Mouse (Mus musculus): ENCODE results near the gene Hoxc8. TPM values are rescaled to one million over a fixed set of nuclear protein-coding genes. Genes with fewer than 3 reads are reported as not detected.

Gene Hoxc8
- polyA plus RNA-seq, 1 experiment from 2014 or later, result not detected

- Histone ChIP-seq H3K27ac (ENCODE audit: low read depth) (no peak overlapping the region), H3K27me3 (ENCODE audit: insufficient read depth, low read length) (peaks cover 98% of the 10 kb centered on the region), H3K4me2 (no peak overlapping the region), H3K36me3 (ENCODE audit: insufficient read depth) (no peaks in the 10 kb centered on the region), H3K9ac (no peak overlapping the region), H3K9me3 (ENCODE audit: low read depth, low read length) (no peaks in the 10 kb centered on the region), H3K4me3 (ENCODE audit: low read depth, low read length) (no peak overlapping the region), H3K4me1 (ENCODE audit: insufficient read depth) (no peaks in the 10 kb centered on the region)
- TF ChIP-seq CTCF (IDR thresholded peaks at IDR 0.05; ENCODE audit: low read depth), result no peak
- DNase-seq (no peak), ATAC-seq (ENCODE audit: insufficient read depth) (no peak)
- WGBS, result 0% methylated on average over 13 of the region's 13 CpGs
Observed at GRCm38 (mm10) chr15:102959663-102960191, 30.7 kb upstream of the Hoxc8 start.

- H3K9me3 ChIP-seq (ENCODE audit: low read depth, low read length), result no peaks in the 10 kb centered on the region
- no peak overlapping the region for H3K9ac ChIP-seq
- TF ChIP-seq CTCF (IDR thresholded peaks at IDR 0.05; ENCODE audit: low read depth), result no peak
- DNase-seq (no peak), ATAC-seq (ENCODE audit: insufficient read depth) (no peak)
- no peak overlapping the region for H3K27ac ChIP-seq (ENCODE audit: low read depth)
- H3K4me2 ChIP-seq, result no peak overlapping the region
- H3K4me1 ChIP-seq (ENCODE audit: insufficient read depth), result no peaks in the 10 kb centered on the region
- H3K27me3 ChIP-seq (ENCODE audit: insufficient read depth, low read length), result peaks cover 98% of the 10 kb centered on the region
- no peaks in the 10 kb centered on the region for H3K36me3 ChIP-seq (ENCODE audit: insufficient read depth)
- WGBS, result 2% methylated on average over 6 of the region's 6 CpGs
- no peak overlapping the region for H3K4me3 ChIP-seq (ENCODE audit: low read depth, low read length)
Observed at GRCm38 (mm10) chr15:102961728-102962127, 28.7 kb upstream of the Hoxc8 start.

GRCm38 (mm10) chr15:102962492-102962891, 27.9 kb upstream of the Hoxc8 start:
- no peak for DNase-seq
- no peaks in the 10 kb centered on the region for H3K9me3 ChIP-seq (ENCODE audit: low read depth, low read length)
- TF ChIP-seq CTCF (IDR thresholded peaks at IDR 0.05; ENCODE audit: low read depth), result no peak
- no peaks in the 10 kb centered on the region for H3K4me1 ChIP-seq (ENCODE audit: insufficient read depth)
- no peak overlapping the region for H3K27ac ChIP-seq (ENCODE audit: low read depth)
- peaks cover 98% of the 10 kb centered on the region for H3K27me3 ChIP-seq (ENCODE audit: insufficient read depth, low read length)
- no peak for ATAC-seq (ENCODE audit: insufficient read depth)
- H3K4me3 ChIP-seq (ENCODE audit: low read depth, low read length), result no peak overlapping the region
- 3% methylated on average over 13 of the region's 13 CpGs for WGBS
- H3K9ac ChIP-seq, result no peak overlapping the region
- H3K36me3 ChIP-seq (ENCODE audit: insufficient read depth), result no peaks in the 10 kb centered on the region
- H3K4me2 ChIP-seq, result no peak overlapping the region

DNA sequence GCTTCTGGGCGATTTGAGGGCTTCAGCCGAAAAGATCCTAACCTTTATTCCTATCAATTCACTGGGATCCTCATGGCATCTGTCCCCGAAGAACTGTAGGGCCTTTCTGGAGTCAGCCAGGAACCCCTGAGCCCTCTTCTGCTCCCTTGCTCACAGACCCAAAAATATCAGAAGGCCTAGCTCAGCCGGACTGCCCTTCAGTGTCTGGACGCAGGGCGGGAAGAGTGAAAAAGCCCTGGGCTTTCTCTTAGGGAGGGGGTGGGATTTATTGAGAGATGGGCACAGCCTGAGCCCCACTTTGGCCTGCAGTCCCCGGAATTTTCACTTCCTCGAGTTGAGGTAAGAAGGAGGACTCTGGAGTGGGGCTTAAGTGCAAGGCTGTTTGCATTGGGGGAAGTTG, 27.1 kb upstream of the Hoxc8 start:
- Histone ChIP-seq H3K36me3 (ENCODE audit: insufficient read depth) (no peaks in the 10 kb centered on the region), H3K27me3 (ENCODE audit: insufficient read depth, low read length) (peaks cover 98% of the 10 kb centered on the region), H3K9ac (no peak overlapping the region), H3K9me3 (ENCODE audit: low read depth, low read length) (no peaks in the 10 kb centered on the region), H3K4me1 (ENCODE audit: insufficient read depth) (no peaks in the 10 kb centered on the region), H3K4me2 (no peak overlapping the region), H3K4me3 (ENCODE audit: low read depth, low read length) (no peak overlapping the region), H3K27ac (ENCODE audit: low read depth) (no peak overlapping the region)
- no peak for TF ChIP-seq CTCF (IDR thresholded peaks at IDR 0.05; ENCODE audit: low read depth)
- WGBS, result 1% methylated on average over 8 of the region's 8 CpGs
- no peak for DNase-seq
- ATAC-seq (ENCODE audit: insufficient read depth), result no peak

DNA sequence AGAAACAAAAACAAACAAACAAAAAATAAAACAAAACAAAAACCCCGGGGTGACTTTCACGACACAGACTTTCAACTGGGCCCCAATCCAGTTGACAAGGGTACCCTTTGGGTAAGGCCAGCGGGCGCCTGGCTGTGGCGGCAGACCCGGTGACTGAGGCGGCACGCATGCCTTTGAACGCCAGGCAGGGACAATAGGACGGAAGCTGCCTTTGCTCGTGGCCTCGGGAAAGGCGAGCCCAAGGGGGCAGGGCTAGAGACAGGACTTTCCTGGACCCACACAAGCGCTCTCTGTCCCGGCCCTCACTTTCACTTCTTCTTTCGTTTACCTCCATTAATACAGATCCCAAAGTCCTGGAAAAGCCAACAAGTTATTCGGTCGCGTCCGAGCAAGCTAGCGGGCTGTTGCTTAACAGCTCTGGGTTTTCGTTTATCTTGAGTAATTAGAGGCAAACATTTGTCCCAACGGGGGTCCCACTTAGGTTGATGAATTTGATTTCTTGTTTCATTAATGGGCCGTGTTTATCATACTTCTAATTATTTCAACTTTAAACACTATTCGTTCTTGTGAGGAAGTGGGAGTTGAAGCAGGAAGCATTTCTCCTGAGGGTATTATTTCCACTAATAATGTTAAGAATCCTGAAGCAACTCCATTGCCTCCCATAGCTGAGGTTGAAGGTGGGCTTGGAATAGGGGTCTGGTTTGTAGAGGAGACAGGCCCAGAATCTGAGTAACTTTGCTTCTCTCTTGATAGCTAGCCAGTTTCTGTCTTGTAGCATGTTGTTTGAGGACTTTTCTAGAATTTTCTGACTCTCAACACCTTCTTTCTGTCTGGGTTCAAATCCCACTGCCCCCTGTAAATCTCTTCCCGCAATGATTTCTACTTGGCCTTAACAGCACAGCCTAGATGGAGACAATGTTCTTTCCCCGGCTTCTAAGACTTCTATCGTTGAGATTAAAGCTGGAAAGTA, 26.5 kb upstream of the Hoxc8 start:
- no peak overlapping the region for H3K4me2 ChIP-seq
- H3K27ac ChIP-seq (ENCODE audit: low read depth), result no peak overlapping the region
- WGBS, result 1% methylated on average over 28 of the region's 28 CpGs
- peaks cover 98% of the 10 kb centered on the region for H3K27me3 ChIP-seq (ENCODE audit: insufficient read depth, low read length)
- no peaks in the 10 kb centered on the region for H3K4me1 ChIP-seq (ENCODE audit: insufficient read depth)
- no peaks in the 10 kb centered on the region for H3K36me3 ChIP-seq (ENCODE audit: insufficient read depth)
- ATAC-seq (ENCODE audit: insufficient read depth) (no peak), DNase-seq (peak; percentile 51)
- H3K4me3 ChIP-seq (ENCODE audit: low read depth, low read length), result no peak overlapping the region
- no peak for TF ChIP-seq CTCF (IDR thresholded peaks at IDR 0.05; ENCODE audit: low read depth)
- H3K9me3 ChIP-seq (ENCODE audit: low read depth, low read length), result no peaks in the 10 kb centered on the region
- no peak overlapping the region for H3K9ac ChIP-seq

- H3K9me3 ChIP-seq (ENCODE audit: low read depth, low read length), result no peaks in the 10 kb centered on the region
- H3K4me3 ChIP-seq (ENCODE audit: low read depth, low read length), result no peak overlapping the region
- DNase-seq, result no peak
- peaks cover 98% of the 10 kb centered on the region for H3K27me3 ChIP-seq (ENCODE audit: insufficient read depth, low read length)
- no peak for ATAC-seq (ENCODE audit: insufficient read depth)
- no peak for TF ChIP-seq CTCF (IDR thresholded peaks at IDR 0.05; ENCODE audit: low read depth)
- no peak overlapping the region for H3K27ac ChIP-seq (ENCODE audit: low read depth)
- H3K36me3 ChIP-seq (ENCODE audit: insufficient read depth), result no peaks in the 10 kb centered on the region
- no peak overlapping the region for H3K4me2 ChIP-seq
- no peaks in the 10 kb centered on the region for H3K4me1 ChIP-seq (ENCODE audit: insufficient read depth)
- no peak overlapping the region for H3K9ac ChIP-seq
- WGBS, result 3% methylated on average over 26 of the region's 26 CpGs
Observed at GRCm38 (mm10) chr15:102965003-102965891, 25.2 kb upstream of the Hoxc8 start.
